Mouse (Mus musculus): ENCODE measurements around the gene Bik. TPM values are rescaled to one million over a fixed set of nuclear protein-coding genes. Genes with fewer than 3 reads are reported as not detected.

The Bik gene
- total and polyA plus RNA-seq, 2 experiments from 2014 or later: 37.7 to 49.6 TPM

- Histone ChIP-seq H3K27me3 (ENCODE audit: control insufficient read depth, insufficient read depth, low read length) (no peaks in the 10 kb centered on the region), H3K4me3 (ENCODE audit: low read depth, low read length) (no peak overlapping the region), H3K9ac (replicated peaks; ENCODE audit: low read depth, low read length) (no peak overlapping the region), H3K36me3 (replicated peaks; ENCODE audit: control insufficient read depth, insufficient read depth, low read length) (no peaks in the 10 kb centered on the region), H3K4me1 (ENCODE audit: control insufficient read depth, insufficient read depth) (peaks cover 3% of the 10 kb centered on the region; the same call in 1 of the 2 replicates), H3K27ac (ENCODE audit: low read depth) (no peak overlapping the region), H3K4me2 (ENCODE audit: low read depth, low read length) (no peak overlapping the region), H3K9me3 (replicated peaks; ENCODE audit: control insufficient read depth, low read length) (no peaks in the 10 kb centered on the region)
- WGBS: 74% methylated on average over 5 of the region's 5 CpGs
- TF ChIP-seq EP300 (IDR thresholded peaks at IDR 0.05; ENCODE audit: low read depth) (no peak), CTCF (IDR thresholded peaks at IDR 0.05; ENCODE audit: low read depth) (no peak)
- DNase-seq (ENCODE audit: low spot score) (no peak), ATAC-seq (ENCODE audit: insufficient read depth, low read depth) (no peak)
These were observed 39.3 kb downstream of the Bik start for GRCm38 (mm10) chr15:83566006-83566405.

DNA sequence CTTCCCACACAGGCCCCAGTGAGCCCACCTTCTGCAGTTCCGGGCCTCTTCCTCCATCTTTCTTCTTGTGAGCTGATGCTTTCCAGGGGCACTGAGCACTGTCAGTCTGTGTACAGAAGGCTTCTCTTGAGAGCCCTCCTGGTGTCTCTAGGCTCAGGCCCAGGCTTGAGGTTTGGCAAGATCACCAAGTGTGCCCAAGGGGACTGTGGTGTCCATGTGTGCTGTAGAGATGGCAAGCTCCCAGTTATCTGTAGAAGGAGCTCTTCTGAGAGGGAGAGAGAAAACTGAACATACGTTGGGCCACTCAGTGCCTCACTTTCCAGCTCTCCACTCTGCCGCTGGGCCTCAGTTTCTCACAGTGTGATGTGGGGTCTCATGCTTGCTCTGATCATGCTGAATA lies 41.1 kb downstream of the Bik start:
- H3K9ac ChIP-seq (replicated peaks; ENCODE audit: low read depth, low read length): no peak overlapping the region
- H3K9me3 ChIP-seq (replicated peaks; ENCODE audit: control insufficient read depth, low read length): no peaks in the 10 kb centered on the region
- TF ChIP-seq CTCF (IDR thresholded peaks at IDR 0.05; ENCODE audit: low read depth) (no peak), EP300 (IDR thresholded peaks at IDR 0.05; ENCODE audit: low read depth) (no peak)
- peaks cover 10% of the 10 kb centered on the region; the same call in 1 of the 2 replicates for H3K36me3 ChIP-seq (replicated peaks; ENCODE audit: control insufficient read depth, insufficient read depth, low read length)
- DNase-seq (ENCODE audit: low spot score): no peak
- no peak overlapping the region for H3K4me2 ChIP-seq (ENCODE audit: low read depth, low read length)
- peaks cover 3% of the 10 kb centered on the region; the same call in 1 of the 2 replicates for H3K4me1 ChIP-seq (ENCODE audit: control insufficient read depth, insufficient read depth)
- no peak for ATAC-seq (ENCODE audit: insufficient read depth, low read depth)
- no peak overlapping the region for H3K27ac ChIP-seq (ENCODE audit: low read depth)
- H3K27me3 ChIP-seq (ENCODE audit: control insufficient read depth, insufficient read depth, low read length): no peaks in the 10 kb centered on the region
- WGBS: 89% methylated on average over 3 of the region's 3 CpGs
- no peak overlapping the region for H3K4me3 ChIP-seq (ENCODE audit: low read depth, low read length)

DNA sequence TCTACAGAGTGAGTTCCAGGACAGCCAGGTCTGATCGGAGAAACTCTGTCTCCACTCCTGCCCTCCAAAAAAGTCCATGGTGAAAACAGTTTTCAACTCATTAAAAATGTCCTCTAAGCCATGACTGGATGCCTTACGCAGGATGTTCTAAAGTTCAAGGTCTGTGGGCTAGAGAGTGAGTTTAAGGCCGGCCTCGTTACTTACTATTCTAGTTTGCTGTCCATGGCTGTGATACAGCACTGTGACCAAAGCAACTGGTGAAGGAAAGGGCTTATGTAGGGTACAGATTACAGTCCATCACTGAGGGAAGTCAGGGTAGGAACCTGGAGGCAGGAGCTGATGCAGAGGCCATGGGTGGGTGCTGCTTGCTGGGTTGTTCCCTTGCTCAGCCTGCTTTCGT lies 41.9 kb downstream of the Bik start:
- no peak overlapping the region for H3K4me2 ChIP-seq (ENCODE audit: low read depth, low read length)
- H3K27me3 ChIP-seq (ENCODE audit: control insufficient read depth, insufficient read depth, low read length): no peaks in the 10 kb centered on the region
- H3K4me1 ChIP-seq (ENCODE audit: control insufficient read depth, insufficient read depth): peaks cover 3% of the 10 kb centered on the region; the same call in 1 of the 2 replicates
- TF ChIP-seq CTCF (IDR thresholded peaks at IDR 0.05; ENCODE audit: low read depth) (no peak), EP300 (IDR thresholded peaks at IDR 0.05; ENCODE audit: low read depth) (no peak)
- ATAC-seq (ENCODE audit: insufficient read depth, low read depth) (no peak), DNase-seq (ENCODE audit: low spot score) (no peak)
- H3K36me3 ChIP-seq (replicated peaks; ENCODE audit: control insufficient read depth, insufficient read depth, low read length): peaks cover 15% of the 10 kb centered on the region; the same call in 1 of the 2 replicates
- no peak overlapping the region for H3K9ac ChIP-seq (replicated peaks; ENCODE audit: low read depth, low read length)
- no peak overlapping the region for H3K27ac ChIP-seq (ENCODE audit: low read depth)
- no peak overlapping the region for H3K4me3 ChIP-seq (ENCODE audit: low read depth, low read length)
- WGBS: 93% methylated on average over 5 of the region's 5 CpGs
- H3K9me3 ChIP-seq (replicated peaks; ENCODE audit: control insufficient read depth, low read length): no peaks in the 10 kb centered on the region

DNA sequence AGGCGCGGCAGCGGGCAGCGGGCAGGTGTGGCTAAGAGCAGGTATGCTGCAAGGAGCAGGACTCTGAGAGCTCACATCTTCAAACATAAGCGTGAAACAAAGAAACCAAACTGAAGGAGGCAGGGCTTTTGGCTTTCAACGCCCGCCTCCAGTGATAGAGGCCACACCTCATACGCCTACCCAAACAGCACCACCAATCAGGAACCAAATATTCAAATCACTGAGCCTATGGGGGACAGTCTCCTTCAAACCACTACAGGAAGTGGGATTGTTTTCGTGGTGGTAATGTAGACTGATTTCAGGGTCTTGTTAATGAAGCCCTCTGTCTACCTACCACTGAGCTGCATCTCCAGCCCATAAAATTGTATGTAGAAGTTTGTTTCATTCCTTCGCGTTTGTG lies 43.0 kb downstream of the Bik start:
- DNase-seq (ENCODE audit: low spot score) (no peak), ATAC-seq (ENCODE audit: insufficient read depth, low read depth) (no peak)
- WGBS: 57% methylated on average over 11 of the region's 11 CpGs
- Histone ChIP-seq H3K4me1 (ENCODE audit: control insufficient read depth, insufficient read depth) (no peaks in the 10 kb centered on the region), H3K9me3 (replicated peaks; ENCODE audit: control insufficient read depth, low read length) (no peaks in the 10 kb centered on the region), H3K4me2 (ENCODE audit: low read depth, low read length) (no peak overlapping the region), H3K9ac (replicated peaks; ENCODE audit: low read depth, low read length) (no peak overlapping the region), H3K27ac (ENCODE audit: low read depth) (no peak overlapping the region), H3K36me3 (replicated peaks; ENCODE audit: control insufficient read depth, insufficient read depth, low read length) (peaks cover 22% of the 10 kb centered on the region), H3K27me3 (ENCODE audit: control insufficient read depth, insufficient read depth, low read length) (no peaks in the 10 kb centered on the region), H3K4me3 (ENCODE audit: low read depth, low read length) (no peak overlapping the region)
- TF ChIP-seq CTCF (IDR thresholded peaks at IDR 0.05; ENCODE audit: low read depth) (no peak), EP300 (IDR thresholded peaks at IDR 0.05; ENCODE audit: low read depth) (no peak)

DNA sequence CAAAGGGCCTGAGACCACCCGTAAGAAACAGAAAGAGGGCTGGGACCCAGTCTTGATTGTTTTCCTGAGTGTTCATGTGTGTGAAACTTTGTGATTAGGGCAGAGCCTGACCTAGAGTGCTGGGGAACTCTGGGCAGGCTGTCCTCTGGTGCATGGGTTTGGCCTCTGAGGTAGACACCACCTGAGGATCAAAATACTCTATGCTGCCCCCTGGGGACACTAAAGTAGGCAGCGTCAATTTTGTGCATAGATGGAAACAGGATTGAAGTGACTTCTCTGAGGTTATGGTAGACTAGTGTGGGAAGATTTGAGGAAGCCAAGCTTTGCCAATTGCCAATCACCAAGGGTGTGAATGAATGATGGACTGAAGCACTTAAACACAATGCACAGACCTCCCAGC lies 44.0 kb downstream of the Bik start:
- H3K4me2 ChIP-seq (ENCODE audit: low read depth, low read length): no peak overlapping the region
- no peak overlapping the region for H3K4me3 ChIP-seq (ENCODE audit: low read depth, low read length)
- WGBS: 64% methylated on average over 2 of the region's 2 CpGs
- peaks cover 31% of the 10 kb centered on the region for H3K36me3 ChIP-seq (replicated peaks; ENCODE audit: control insufficient read depth, insufficient read depth, low read length)
- H3K4me1 ChIP-seq (ENCODE audit: control insufficient read depth, insufficient read depth): no peaks in the 10 kb centered on the region
- DNase-seq (ENCODE audit: low spot score): no peak
- no peak overlapping the region for H3K9ac ChIP-seq (replicated peaks; ENCODE audit: low read depth, low read length)
- H3K27ac ChIP-seq (ENCODE audit: low read depth): no peak overlapping the region
- H3K27me3 ChIP-seq (ENCODE audit: control insufficient read depth, insufficient read depth, low read length): no peaks in the 10 kb centered on the region
- ATAC-seq (ENCODE audit: insufficient read depth, low read depth): no peak
- no peaks in the 10 kb centered on the region for H3K9me3 ChIP-seq (replicated peaks; ENCODE audit: control insufficient read depth, low read length)
- TF ChIP-seq CTCF (IDR thresholded peaks at IDR 0.05; ENCODE audit: low read depth): peak; percentile 24
- no peak for TF ChIP-seq EP300 (IDR thresholded peaks at IDR 0.05; ENCODE audit: low read depth)

- H3K4me1 ChIP-seq (ENCODE audit: control insufficient read depth, insufficient read depth): no peaks in the 10 kb centered on the region
- no peaks in the 10 kb centered on the region for H3K9me3 ChIP-seq (replicated peaks; ENCODE audit: control insufficient read depth, low read length)
- no peak overlapping the region for H3K4me2 ChIP-seq (ENCODE audit: low read depth, low read length)
- no peak for DNase-seq (ENCODE audit: low spot score)
- TF ChIP-seq CTCF (IDR thresholded peaks at IDR 0.05; ENCODE audit: low read depth): no peak
- TF ChIP-seq EP300 (IDR thresholded peaks at IDR 0.05; ENCODE audit: low read depth): no peak
- peaks cover 41% of the 10 kb centered on the region for H3K36me3 ChIP-seq (replicated peaks; ENCODE audit: control insufficient read depth, insufficient read depth, low read length)
- H3K27me3 ChIP-seq (ENCODE audit: control insufficient read depth, insufficient read depth, low read length): no peaks in the 10 kb centered on the region
- H3K4me3 ChIP-seq (ENCODE audit: low read depth, low read length): no peak overlapping the region
- no peak for ATAC-seq (ENCODE audit: insufficient read depth, low read depth)
- H3K27ac ChIP-seq (ENCODE audit: low read depth): no peak overlapping the region
- H3K9ac ChIP-seq (replicated peaks; ENCODE audit: low read depth, low read length): no peak overlapping the region
- WGBS: 79% methylated on average over 5 of the region's 5 CpGs
These were observed 45.0 kb downstream of the Bik start for GRCm38 (mm10) chr15:83571636-83572035.

Measured in heart, postnatal 0 days (tissue).